Mouse (Mus musculus): ENCODE data around the gene Rassf10.
"Not testable (repeated sequence)": the region's sequence is repeated elsewhere in the genome, so short reads cannot be mapped to it uniquely, and the experiment has no call there.

The Rassf10 gene

GRCm38 (mm10) chr7:112953777-112954291, at the start of gene Rassf10:
TSS of gene Rassf10 (plus strand) at chr7:112953962.
- DNase-seq: peak; percentile 44 to 57

- DNase-seq: no peak
Observed at GRCm38 (mm10) chr7:112906848-112907247, 46.9 kb upstream of the Rassf10 start.

GRCm38 (mm10) chr7:112907468-112907867, 46.3 kb upstream of the Rassf10 start:
- no peak for DNase-seq

- no peak for DNase-seq
Observed at GRCm38 (mm10) chr7:112909164-112909563, 44.6 kb upstream of the Rassf10 start.

- no peak for DNase-seq
Observed at GRCm38 (mm10) chr7:112912969-112913368, 40.8 kb upstream of the Rassf10 start.

- no peak for DNase-seq
Observed at GRCm38 (mm10) chr7:112915571-112915970, 38.2 kb upstream of the Rassf10 start.

GRCm38 (mm10) chr7:112917613-112918278, 36.0 kb upstream of the Rassf10 start:
- no peak for DNase-seq

- peak; percentile 74 to 81 for DNase-seq
Observed at GRCm38 (mm10) chr7:112918279-112918991, 35.3 kb upstream of the Rassf10 start.

GRCm38 (mm10) chr7:112919845-112920244, 33.9 kb upstream of the Rassf10 start:
- DNase-seq: peak; percentile 68 to 82

GRCm38 (mm10) chr7:112922801-112923200, 31.0 kb upstream of the Rassf10 start:
- no peak for DNase-seq

- no peak for DNase-seq
Observed at GRCm38 (mm10) chr7:112923712-112924111, 30.1 kb upstream of the Rassf10 start.

GRCm38 (mm10) chr7:112930669-112931068, 23.1 kb upstream of the Rassf10 start:
- DNase-seq: no peak

GRCm38 (mm10) chr7:112935876-112936275, 17.9 kb upstream of the Rassf10 start:
- DNase-seq: not testable (repeated sequence)

GRCm38 (mm10) chr7:112937089-112937488, 16.7 kb upstream of the Rassf10 start:
- DNase-seq: no peak

GRCm38 (mm10) chr7:112938959-112939358, 14.8 kb upstream of the Rassf10 start:
- no peak for DNase-seq

- DNase-seq: no peak
Observed at GRCm38 (mm10) chr7:112942567-112942966, 11.2 kb upstream of the Rassf10 start.

- DNase-seq: no peak
Observed at GRCm38 (mm10) chr7:112943056-112943455, 10.7 kb upstream of the Rassf10 start.

GRCm38 (mm10) chr7:112946706-112947105, 7.1 kb upstream of the Rassf10 start:
- DNase-seq: peak; percentile 16 to 43

GRCm38 (mm10) chr7:112954351-112955102, 765 bp downstream of the Rassf10 start:
- peak; percentile 38 to 41 for DNase-seq

GRCm38 (mm10) chr7:112955103-112955827, 1.5 kb downstream of the Rassf10 start:
- DNase-seq: peak in 1 of 2 experiments; percentile 47

- DNase-seq: no peak
Observed at GRCm38 (mm10) chr7:112955955-112956354, 2.2 kb downstream of the Rassf10 start.

- DNase-seq: no peak
Observed at GRCm38 (mm10) chr7:112956961-112957360, 3.2 kb downstream of the Rassf10 start.

GRCm38 (mm10) chr7:112957630-112958029, 3.9 kb downstream of the Rassf10 start:
- DNase-seq: no peak
